Mouse (Mus musculus): ENCODE data around the gene Nomo1. TPM values are rescaled to one million over a fixed set of nuclear protein-coding genes. Genes with fewer than 3 reads are reported as not detected.

Nomo1 gene
- polyA plus RNA-seq, 1 experiment: 34.0 TPM

- TF ChIP-seq POLR2A (IDR thresholded peaks at IDR 0.05; ENCODE audit: borderline replicate concordance, extremely low read depth, low read depth, low read length): no peak
- TF ChIP-seq CTCF (IDR thresholded peaks at IDR 0.05; ENCODE audit: insufficient read depth, low read length): no peak
- H3K4me1 ChIP-seq (ENCODE audit: control insufficient read depth, insufficient read depth, low read length): no peaks in the 10 kb centered on the region
- H3K4me3 ChIP-seq (replicated peaks; ENCODE audit: extremely low read depth, low read depth, low read length): no peak overlapping the region
- 48% methylated on average over 4 of the region's 4 CpGs for WGBS
- no peak for DNase-seq
Measured at GRCm38 (mm10) chr7:46097319-46097783, 63.9 kb downstream of the Nomo1 start.

GRCm38 (mm10) chr7:46098221-46098918 is 64.9 kb downstream of the Nomo1 start:
- WGBS: 70% methylated on average over 19 of the region's 19 CpGs
- H3K4me1 ChIP-seq (ENCODE audit: control insufficient read depth, insufficient read depth, low read length): no peaks in the 10 kb centered on the region
- TF ChIP-seq CTCF (IDR thresholded peaks at IDR 0.05; ENCODE audit: insufficient read depth, low read length) (no peak), POLR2A (IDR thresholded peaks at IDR 0.05; ENCODE audit: borderline replicate concordance, extremely low read depth, low read depth, low read length) (no peak)
- no peak for DNase-seq
- no peak overlapping the region for H3K4me3 ChIP-seq (replicated peaks; ENCODE audit: extremely low read depth, low read depth, low read length)

- no peaks in the 10 kb centered on the region for H3K4me1 ChIP-seq (ENCODE audit: control insufficient read depth, insufficient read depth, low read length)
- TF ChIP-seq POLR2A (IDR thresholded peaks at IDR 0.05; ENCODE audit: borderline replicate concordance, extremely low read depth, low read depth, low read length) (no peak), CTCF (IDR thresholded peaks at IDR 0.05; ENCODE audit: insufficient read depth, low read length) (no peak)
- 90% methylated on average over 19 of the region's 19 CpGs for WGBS
- no peak overlapping the region for H3K4me3 ChIP-seq (replicated peaks; ENCODE audit: extremely low read depth, low read depth, low read length)
- no peak for DNase-seq
Measured at GRCm38 (mm10) chr7:46098919-46099286, 65.4 kb downstream of the Nomo1 start.

GRCm38 (mm10) chr7:46099682-46100081 is 66.2 kb downstream of the Nomo1 start:
- WGBS: 70% methylated on average over 13 of the region's 13 CpGs
- Histone ChIP-seq H3K4me3 (replicated peaks; ENCODE audit: extremely low read depth, low read depth, low read length) (no peak overlapping the region), H3K4me1 (ENCODE audit: control insufficient read depth, insufficient read depth, low read length) (no peaks in the 10 kb centered on the region)
- TF ChIP-seq POLR2A (IDR thresholded peaks at IDR 0.05; ENCODE audit: borderline replicate concordance, extremely low read depth, low read depth, low read length) (no peak), CTCF (IDR thresholded peaks at IDR 0.05; ENCODE audit: insufficient read depth, low read length) (no peak)
- no peak for DNase-seq

- under 1% methylated on average over 34 of the region's 34 CpGs for WGBS
- H3K4me1 ChIP-seq (ENCODE audit: control insufficient read depth, insufficient read depth, low read length): no peaks in the 10 kb centered on the region
- TF ChIP-seq CTCF (IDR thresholded peaks at IDR 0.05; ENCODE audit: insufficient read depth, low read length): peak; percentile 34
- no peak for TF ChIP-seq POLR2A (IDR thresholded peaks at IDR 0.05; ENCODE audit: borderline replicate concordance, extremely low read depth, low read depth, low read length)
- peak within 1 kb of the TSS; percentile 39 for H3K4me3 ChIP-seq (replicated peaks; ENCODE audit: extremely low read depth, low read depth, low read length)
- peak; percentile 56 for DNase-seq
Measured at GRCm38 (mm10) chr7:46100563-46100962, 67.1 kb downstream of the Nomo1 start, which contains the start of gene Kcnj11. TSS of gene Kcnj11 (minus strand) at chr7:46100764.

- TF ChIP-seq POLR2A (IDR thresholded peaks at IDR 0.05; ENCODE audit: borderline replicate concordance, extremely low read depth, low read depth, low read length) (no peak), CTCF (IDR thresholded peaks at IDR 0.05; ENCODE audit: insufficient read depth, low read length) (no peak)
- Histone ChIP-seq H3K4me3 (replicated peaks; ENCODE audit: extremely low read depth, low read depth, low read length) (no peak overlapping the region), H3K4me1 (ENCODE audit: control insufficient read depth, insufficient read depth, low read length) (no peaks in the 10 kb centered on the region)
- no peak for DNase-seq
- 72% methylated on average over 8 of the region's 8 CpGs for WGBS
Measured at GRCm38 (mm10) chr7:46103075-46103591, 69.6 kb downstream of the Nomo1 start.

GRCm38 (mm10) chr7:46103771-46104170 is 70.3 kb downstream of the Nomo1 start:
- H3K4me1 ChIP-seq (ENCODE audit: control insufficient read depth, insufficient read depth, low read length): no peaks in the 10 kb centered on the region
- 78% methylated on average over 8 of the region's 8 CpGs for WGBS
- TF ChIP-seq POLR2A (IDR thresholded peaks at IDR 0.05; ENCODE audit: borderline replicate concordance, extremely low read depth, low read depth, low read length): no peak
- no peak for TF ChIP-seq CTCF (IDR thresholded peaks at IDR 0.05; ENCODE audit: insufficient read depth, low read length)
- no peak for DNase-seq
- H3K4me3 ChIP-seq (replicated peaks; ENCODE audit: extremely low read depth, low read depth, low read length): no peak overlapping the region

GRCm38 (mm10) chr7:46104256-46104915 is 70.9 kb downstream of the Nomo1 start:
- no peak overlapping the region for H3K4me3 ChIP-seq (replicated peaks; ENCODE audit: extremely low read depth, low read depth, low read length)
- WGBS: 76% methylated on average over 27 of the region's 27 CpGs
- H3K4me1 ChIP-seq (ENCODE audit: control insufficient read depth, insufficient read depth, low read length): no peaks in the 10 kb centered on the region
- no peak for TF ChIP-seq POLR2A (IDR thresholded peaks at IDR 0.05; ENCODE audit: borderline replicate concordance, extremely low read depth, low read depth, low read length)
- no peak for TF ChIP-seq CTCF (IDR thresholded peaks at IDR 0.05; ENCODE audit: insufficient read depth, low read length)
- DNase-seq: no peak

GRCm38 (mm10) chr7:46105484-46105883 is 72.0 kb downstream of the Nomo1 start:
- Histone ChIP-seq H3K4me1 (ENCODE audit: control insufficient read depth, insufficient read depth, low read length) (no peaks in the 10 kb centered on the region), H3K4me3 (replicated peaks; ENCODE audit: extremely low read depth, low read depth, low read length) (no peak overlapping the region)
- no peak for DNase-seq
- TF ChIP-seq CTCF (IDR thresholded peaks at IDR 0.05; ENCODE audit: insufficient read depth, low read length): no peak
- TF ChIP-seq POLR2A (IDR thresholded peaks at IDR 0.05; ENCODE audit: borderline replicate concordance, extremely low read depth, low read depth, low read length): no peak
- 89% methylated on average over 7 of the region's 7 CpGs for WGBS
